Mouse (Mus musculus) liver, embryonic 14.5 days (tissue): ENCODE data around the gene Ccdc185.

Source experiments
- CTCF ChIP-seq: IDR thresholded peaks from 2 replicates; pipeline ENCODE4 v1.5.1; 2016; ENCODE audit warnings: antibody characterized with exemption, low read depth, control low read depth
- EP300 ChIP-seq: IDR thresholded peaks from 2 replicates; pipeline ENCODE4 v1.6.1; 2016; ENCODE audit warnings: antibody characterized with exemption, low read depth

- TF ChIP-seq CTCF (no peak), EP300 (no peak)
Observed at GRCm38 (mm10) chr1:182763716-182764461, 14.9 kb upstream of the Ccdc185 start, which contains the start of gene Susd4.
